Mouse (Mus musculus) forebrain, embryonic 14.5 days (tissue): ENCODE data around the gene C1qtnf1. TPM values are rescaled to one million over a fixed set of nuclear protein-coding genes. Genes with fewer than 3 reads are reported as not detected.

Experiments used
- ATAC-seq: fragments of 200-750 bp; cut with Nextera tagmentation; 2 replicates; pipeline ENCODE4 v1.8.0; 2017; ENCODE audit warnings: mild to moderate bottlenecking, moderate library complexity
- DNase-seq: peaks from one replicate; pipeline ENCODE4 v3.0.0-alpha.2; 2015; ENCODE audit warnings: low spot score
- H3K27ac ChIP-seq: fragments of 300-500 bp; sonication (generic); 2 replicates; pipeline ENCODE4 v1.5.1; 2014; ENCODE audit warnings: low read depth, mild to moderate bottlenecking, control low read depth, low read length, moderate library complexity
- H3K27me3 ChIP-seq: fragments of 300-500 bp; sonication (generic); replicated peaks from 2 replicates; pipeline ENCODE4 v1.6.1; 2014; ENCODE audit warnings: low read length, control low read depth, mixed read lengths; ENCODE audit not compliant: control insufficient read depth, insufficient read depth
- H3K36me3 ChIP-seq: fragments of 300-500 bp; sonication (generic); 2 replicates; pipeline ENCODE4 v1.6.1; 2014; ENCODE audit warnings: low read length, control low read depth; ENCODE audit not compliant: control insufficient read depth, insufficient read depth
- H3K4me1 ChIP-seq: fragments of 300-500 bp; sonication (generic); 2 replicates; pipeline ENCODE4 v1.6.1; 2014; ENCODE audit warnings: antibody characterized with exemption, low read length, control low read depth; ENCODE audit not compliant: control insufficient read depth, insufficient read depth
- H3K4me2 ChIP-seq: fragments of 300-500 bp; sonication (generic); 2 replicates; pipeline ENCODE4 v1.6.1; 2014; ENCODE audit warnings: mild to moderate bottlenecking, control low read depth, low read length
- H3K4me3 ChIP-seq: fragments of 300-500 bp; sonication (generic); 2 replicates; pipeline ENCODE4 v1.5.1; 2014; ENCODE audit warnings: low read depth, low read length, control low read depth
- H3K9ac ChIP-seq: fragments of 300-500 bp; sonication (generic); 2 replicates; pipeline ENCODE4 v1.6.1; 2014; ENCODE audit warnings: mild to moderate bottlenecking, low read length, control low read depth, moderate library complexity
- H3K9me3 ChIP-seq: fragments of 300-500 bp; sonication (generic); replicated peaks from 2 replicates; pipeline ENCODE4 v1.6.1; 2016; ENCODE audit warnings: low read length, control low read depth, mixed read lengths; ENCODE audit not compliant: control insufficient read depth
- WGBS: fragments of 180-500 bp; shearing (Covaris S2); extraction: QIAGEN DNeasy Blood & Tissue Kit; methylation state at CpG from one replicate; pipeline ENCODE4 v1.1.7; 2014; 5-methylcytosine and 5-hydroxymethylcytosine counted together
- polyA plus RNA-seq: library from polyadenylated mRNA; unstranded; fragments of >200 nt; fragmentation: Nextera tagmentation; extraction: Ambion mirVana; gene quantifications from 2 replicates; pipeline ENCODE4 v1.2.1, GENCODE M21; 2014

Gene C1qtnf1
- polyA plus RNA-seq, 1 experiment from 2014 or later: 2.3 TPM

DNA sequence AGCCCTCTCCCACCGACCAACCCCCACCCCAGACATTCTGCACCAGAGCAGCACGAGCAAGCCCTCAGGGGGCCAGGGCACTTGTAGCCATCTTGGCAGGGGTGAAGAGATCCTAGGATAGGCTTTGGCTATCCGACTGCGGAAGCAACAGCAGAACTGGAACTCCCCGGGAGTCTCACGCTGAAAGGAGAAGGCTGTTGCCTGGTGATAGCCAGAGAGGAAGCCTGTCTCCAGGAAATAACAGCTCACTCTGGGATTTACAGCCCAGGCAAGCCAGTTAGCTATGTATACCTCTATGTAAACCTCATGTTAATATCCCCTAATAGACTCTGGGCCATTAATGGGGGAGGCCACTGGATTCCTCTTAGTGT, 27.5 kb upstream of the C1qtnf1 start:
- ATAC-seq: no peak
- Histone ChIP-seq H3K4me2 (no peak overlapping the region), H3K9me3 (no peaks in the 10 kb centered on the region), H3K4me3 (no peak overlapping the region), H3K9ac (no peak overlapping the region), H3K36me3 (no peaks in the 10 kb centered on the region), H3K27me3 (no peaks in the 10 kb centered on the region), H3K4me1 (no peaks in the 10 kb centered on the region), H3K27ac (no peak overlapping the region)
- no peak for DNase-seq
- 68% methylated on average over 6 of the region's 6 CpGs for WGBS

DNA sequence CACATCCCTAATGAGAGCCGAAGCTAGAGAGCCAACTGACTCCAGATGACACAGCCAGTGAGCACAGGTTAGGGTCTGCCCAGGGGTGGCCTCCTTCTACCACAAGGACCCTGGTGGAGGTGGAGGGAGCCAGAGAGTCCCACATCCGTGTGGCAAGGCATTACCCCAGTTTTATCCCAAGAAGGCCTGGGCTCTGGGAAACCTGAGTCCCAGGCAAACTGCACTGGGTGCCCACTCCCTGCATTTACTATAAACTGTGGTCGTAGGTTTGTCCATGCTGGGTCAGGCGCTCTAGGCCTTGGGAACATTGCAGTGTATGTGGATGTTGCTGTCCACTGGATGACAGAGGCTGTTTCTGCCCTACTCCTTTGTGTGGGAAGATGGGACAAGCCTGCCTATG, 26.8 kb upstream of the C1qtnf1 start:
- no peaks in the 10 kb centered on the region for H3K9me3 ChIP-seq
- no peak overlapping the region for H3K4me3 ChIP-seq
- no peak overlapping the region for H3K4me2 ChIP-seq
- H3K27me3 ChIP-seq: no peaks in the 10 kb centered on the region
- H3K36me3 ChIP-seq: peaks cover under 1% of the 10 kb centered on the region
- no peak for DNase-seq
- WGBS: 79% methylated on average over 4 of the region's 4 CpGs
- H3K27ac ChIP-seq: no peak overlapping the region
- H3K9ac ChIP-seq: no peak overlapping the region
- no peak for ATAC-seq
- H3K4me1 ChIP-seq: no peaks in the 10 kb centered on the region

DNA sequence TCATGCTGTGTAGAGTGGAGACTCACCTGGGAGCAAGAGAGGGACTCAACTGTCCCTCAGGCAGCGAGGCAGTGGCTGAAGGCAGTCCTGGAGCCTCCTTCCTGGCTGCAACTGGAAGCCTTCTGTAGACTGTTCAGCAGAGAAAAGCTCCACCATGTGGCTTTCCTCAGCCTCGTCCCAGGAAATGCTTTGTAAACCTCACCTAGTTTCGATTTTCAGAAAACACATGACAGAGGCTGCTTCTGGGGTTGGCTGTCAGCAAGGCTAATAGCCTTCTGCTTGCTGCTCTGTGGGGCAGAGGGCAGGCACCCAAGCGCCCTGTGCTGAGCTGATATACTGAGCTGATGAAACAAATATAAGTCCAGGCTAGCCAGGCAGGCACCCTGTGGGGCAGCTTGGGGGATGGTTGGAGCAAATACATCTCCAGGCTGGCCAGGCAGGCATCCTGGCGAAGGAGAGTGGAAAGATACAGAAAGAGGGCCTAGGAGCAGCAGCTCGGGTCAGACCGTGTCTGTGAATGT, 26.2 kb upstream of the C1qtnf1 start, which contains the start of gene Lgals3bp:
TSS of gene Lgals3bp (minus strand) at position 333 of the 521 bp plus-strand sequence.
- DNase-seq (peak; percentile 39), ATAC-seq (no peak)
- no peak within 1 kb of the TSS for H3K4me2 ChIP-seq
- H3K4me1 ChIP-seq: no peaks in the 10 kb centered on the region
- H3K27ac ChIP-seq: no peak within 1 kb of the TSS
- no peak within 1 kb of the TSS for H3K9ac ChIP-seq
- no peak within 1 kb of the TSS for H3K4me3 ChIP-seq
- 56% methylated on average over 7 of the region's 7 CpGs for WGBS
- peaks cover 7% of the 10 kb centered on the region for H3K36me3 ChIP-seq
- H3K9me3 ChIP-seq: no peaks in the 10 kb centered on the region
- H3K27me3 ChIP-seq: no peaks in the 10 kb centered on the region

DNA sequence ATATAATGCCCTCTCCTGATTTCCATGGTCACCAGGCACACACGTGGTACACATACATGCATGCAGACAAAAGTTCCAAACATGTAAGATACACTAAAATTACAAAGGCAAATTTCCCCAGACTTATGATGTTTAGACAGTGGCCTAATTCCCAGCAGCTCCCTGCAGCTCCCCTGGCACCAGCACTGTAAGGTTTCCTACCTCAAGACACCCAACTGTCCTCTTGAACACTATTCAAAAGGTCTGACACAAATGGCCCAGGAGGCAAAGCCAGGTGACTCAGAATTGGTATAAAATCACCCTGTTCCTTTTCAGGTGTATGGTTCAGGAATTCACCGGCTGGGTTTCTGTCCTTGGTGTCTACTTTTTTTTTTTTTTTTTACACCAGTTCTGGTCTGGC, 24.8 kb upstream of the C1qtnf1 start:
- Histone ChIP-seq H3K27me3 (no peaks in the 10 kb centered on the region), H3K4me3 (no peak overlapping the region)
- 92% methylated on average over 2 of the region's 2 CpGs for WGBS

DNA sequence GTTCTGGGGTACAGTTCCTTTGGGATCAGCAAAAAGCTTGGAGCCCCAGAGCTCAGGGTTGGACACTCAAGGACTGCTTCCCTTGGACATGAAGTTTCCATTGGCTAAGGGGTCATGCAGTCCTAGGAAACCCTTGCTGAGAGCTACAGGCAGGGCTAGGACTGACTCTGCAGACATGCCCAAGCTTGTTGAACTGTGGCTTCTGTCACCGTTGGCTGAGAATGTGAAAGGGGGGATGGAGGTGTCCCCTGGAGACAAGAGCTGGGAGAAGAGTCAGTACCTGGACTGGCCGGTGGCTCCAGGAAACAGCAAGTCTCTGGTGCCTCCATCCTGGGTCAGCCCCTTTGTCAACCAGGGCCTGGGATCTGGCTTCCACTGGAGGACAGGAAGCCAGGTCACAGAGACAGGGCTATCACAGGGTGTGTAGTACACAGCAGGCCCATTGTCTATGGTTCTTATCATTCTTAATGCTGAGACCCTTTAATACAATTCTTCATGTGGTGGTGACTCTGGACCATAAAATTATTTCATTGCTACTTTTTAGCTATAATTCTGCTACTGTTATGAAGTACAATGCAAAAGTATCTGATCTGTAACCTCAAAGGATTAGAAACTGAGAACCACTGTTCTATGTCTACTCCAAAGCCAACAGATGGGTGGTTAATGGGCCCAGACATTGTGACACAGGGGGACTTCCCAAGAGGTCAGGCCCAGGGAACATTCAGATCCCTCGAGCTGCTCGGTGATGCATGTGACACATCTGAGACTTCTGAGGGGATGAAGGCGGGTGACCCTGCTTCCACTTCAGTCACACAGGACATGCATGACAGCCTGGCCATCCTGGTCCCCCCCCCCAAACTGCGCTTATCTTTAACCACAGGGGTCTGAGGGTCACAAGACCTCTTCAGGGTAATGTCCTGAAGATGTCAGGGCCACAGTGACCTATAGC, 23.8 kb upstream of the C1qtnf1 start:
- no peak overlapping the region for H3K4me3 ChIP-seq
- DNase-seq (no peak), ATAC-seq (no peak)
- peaks cover 26% of the 10 kb centered on the region for H3K36me3 ChIP-seq
- WGBS: 83% methylated on average over 6 of the region's 6 CpGs
- H3K9me3 ChIP-seq: no peaks in the 10 kb centered on the region
- H3K27ac ChIP-seq: no peak overlapping the region
- H3K27me3 ChIP-seq: no peaks in the 10 kb centered on the region
- no peak overlapping the region for H3K4me2 ChIP-seq
- no peak overlapping the region for H3K9ac ChIP-seq
- no peaks in the 10 kb centered on the region for H3K4me1 ChIP-seq

More for the DNA sequence above, 24.8 kb upstream of the C1qtnf1 start:
- H3K4me2 ChIP-seq: no peak overlapping the region
- no peaks in the 10 kb centered on the region for H3K4me1 ChIP-seq
- H3K9me3 ChIP-seq: no peaks in the 10 kb centered on the region
- peaks cover 21% of the 10 kb centered on the region for H3K36me3 ChIP-seq
- H3K27ac ChIP-seq: no peak overlapping the region
- ATAC-seq (no peak), DNase-seq (no peak)
- no peak overlapping the region for H3K9ac ChIP-seq

DNA sequence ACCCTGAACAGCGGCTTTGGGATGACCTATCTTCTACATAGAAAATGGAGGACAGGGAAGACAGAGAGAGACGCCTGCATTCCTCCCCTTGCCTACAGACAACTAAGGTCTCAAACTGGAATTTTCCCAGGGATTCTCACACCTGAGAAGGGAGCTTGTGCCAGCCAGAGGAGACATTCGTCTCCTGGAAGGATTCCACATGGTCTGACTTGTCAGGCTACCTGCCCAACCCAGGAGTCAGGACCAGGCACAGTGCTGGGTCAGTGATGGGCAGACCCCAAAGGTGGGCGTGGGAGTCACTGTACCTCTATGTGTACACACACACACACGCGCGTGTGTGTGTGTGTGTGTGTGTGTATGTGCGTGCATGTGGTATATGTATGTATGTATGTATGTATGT, 22.7 kb upstream of the C1qtnf1 start:
- Histone ChIP-seq H3K9me3 (no peaks in the 10 kb centered on the region), H3K4me1 (no peaks in the 10 kb centered on the region), H3K4me2 (no peak overlapping the region), H3K4me3 (no peak overlapping the region), H3K36me3 (peaks cover 33% of the 10 kb centered on the region), H3K27me3 (no peaks in the 10 kb centered on the region), H3K9ac (no peak overlapping the region), H3K27ac (no peak overlapping the region)
- no peak for DNase-seq
- no peak for ATAC-seq
- 96% methylated on average over 8 of the region's 8 CpGs for WGBS

DNA sequence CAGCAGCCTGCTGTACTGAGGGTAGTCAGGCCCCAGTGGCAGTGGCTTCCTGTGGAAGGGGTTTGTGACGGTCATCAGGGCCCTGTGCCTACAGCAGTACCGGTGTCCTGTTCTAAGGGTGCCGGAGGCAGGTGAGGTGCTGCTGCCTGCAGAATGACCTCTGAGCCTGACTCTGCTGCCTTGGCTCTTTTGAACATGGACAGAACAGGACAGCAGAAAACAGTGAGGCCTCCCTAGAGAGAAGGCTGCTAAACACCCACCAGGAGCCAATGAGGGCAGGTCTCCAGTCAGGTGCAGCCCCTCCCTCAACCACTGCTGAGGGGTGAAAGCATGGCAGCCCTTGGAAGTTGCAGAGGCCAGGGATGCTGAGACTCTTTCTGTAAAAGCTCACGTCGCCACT, 21.5 kb upstream of the C1qtnf1 start:
- H3K36me3 ChIP-seq: peaks cover 43% of the 10 kb centered on the region
- WGBS: 90% methylated on average over 5 of the region's 5 CpGs
- H3K27me3 ChIP-seq: no peaks in the 10 kb centered on the region
- H3K9me3 ChIP-seq: no peaks in the 10 kb centered on the region
- H3K4me3 ChIP-seq: no peak overlapping the region
- no peak overlapping the region for H3K9ac ChIP-seq
- H3K4me2 ChIP-seq: no peak overlapping the region
- no peak overlapping the region for H3K27ac ChIP-seq
- H3K4me1 ChIP-seq: no peaks in the 10 kb centered on the region
- ATAC-seq (no peak), DNase-seq (no peak)

DNA sequence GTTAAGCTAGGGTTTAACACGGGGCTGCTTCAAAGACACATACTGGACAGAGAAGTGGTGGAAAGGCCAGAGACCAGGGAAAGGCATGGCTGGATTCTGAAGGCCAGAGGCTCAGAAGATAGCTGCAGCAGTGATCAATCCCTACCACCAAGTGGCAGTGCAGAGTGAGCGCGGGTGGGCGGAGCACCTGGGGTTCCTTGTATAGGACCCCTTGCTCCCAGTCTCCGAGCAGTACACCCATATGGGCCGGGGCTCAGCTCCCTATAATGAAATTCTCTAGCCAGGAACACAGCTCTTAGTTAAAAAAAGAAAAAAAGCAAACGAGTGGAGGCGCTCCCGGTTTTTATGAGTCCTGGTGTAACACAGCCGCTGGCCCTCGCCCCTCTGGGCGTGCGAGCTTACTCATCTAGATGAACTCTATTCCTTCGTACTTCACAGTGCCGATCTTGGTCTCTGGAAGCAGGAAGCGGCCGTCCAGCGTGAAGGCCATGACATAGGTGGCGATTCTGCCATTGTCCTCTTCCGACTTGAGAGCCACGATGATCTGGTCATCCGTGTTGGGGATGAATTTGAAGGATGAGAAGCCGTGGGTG, 20.6 kb upstream of the C1qtnf1 start:
- no peak overlapping the region for H3K9ac ChIP-seq
- DNase-seq (no peak), ATAC-seq (no peak)
- no peak overlapping the region for H3K27ac ChIP-seq
- 81% methylated on average over 23 of the region's 23 CpGs for WGBS
- no peak overlapping the region for H3K4me3 ChIP-seq
- H3K27me3 ChIP-seq: no peaks in the 10 kb centered on the region
- peaks cover 43% of the 10 kb centered on the region for H3K36me3 ChIP-seq
- H3K4me2 ChIP-seq: no peak overlapping the region
- no peaks in the 10 kb centered on the region for H3K4me1 ChIP-seq
- no peaks in the 10 kb centered on the region for H3K9me3 ChIP-seq
